Mouse (Mus musculus) hindbrain, embryonic 12.5 days (tissue): ENCODE measurements around the gene Negr1. TPM values are rescaled to one million over a fixed set of nuclear protein-coding genes. Genes with fewer than 3 reads are reported as not detected.
A peak's percentile ranks its signal among the peaks of the same experiment; 100 is the strongest.

Experiments used
- ATAC-seq: fragments of 200-750 bp; cut with Nextera tagmentation; 2 replicates; pipeline ENCODE4 v1.8.0; 2017; ENCODE audit warnings: moderate TSS enrichment; ENCODE audit not compliant: low FRiP score
- H3K27ac ChIP-seq: fragments of 300-500 bp; sonication (generic); 2 replicates; pipeline ENCODE4 v1.5.1; 2016; ENCODE audit warnings: mild to moderate bottlenecking
- H3K27me3 ChIP-seq: fragments of 300-500 bp; sonication (generic); 2 replicates; pipeline ENCODE4 v1.6.1; 2016; ENCODE audit warnings: mild to moderate bottlenecking
- H3K36me3 ChIP-seq: fragments of 300-500 bp; sonication (generic); 2 replicates; pipeline ENCODE4 v1.6.1; 2016; ENCODE audit warnings: mild to moderate bottlenecking
- H3K4me1 ChIP-seq: fragments of 300-500 bp; sonication (generic); 2 replicates; pipeline ENCODE4 v1.6.1; 2016
- H3K4me2 ChIP-seq: fragments of 300-500 bp; sonication (generic); replicated peaks from 2 replicates; pipeline ENCODE4 v1.6.1; 2016; ENCODE audit warnings: mild to moderate bottlenecking
- H3K4me3 ChIP-seq: fragments of 300-500 bp; sonication (generic); 2 replicates; pipeline ENCODE4 v1.5.1; 2016; ENCODE audit warnings: mild to moderate bottlenecking
- H3K9ac ChIP-seq: fragments of 300-500 bp; sonication (generic); 2 replicates; pipeline ENCODE4 v1.6.1; 2016; ENCODE audit warnings: mild to moderate bottlenecking, moderate library complexity
- H3K9me3 ChIP-seq: fragments of 300-500 bp; sonication (generic); replicated peaks from 2 replicates; pipeline ENCODE4 v1.6.1; 2016; ENCODE audit warnings: mild to moderate bottlenecking
- WGBS: fragments of 180-500 bp; shearing (Covaris S2); methylation state at CpG from one replicate; pipeline ENCODE4 v1.1.7; 2016; 5-methylcytosine and 5-hydroxymethylcytosine counted together
- polyA plus RNA-seq: library from polyadenylated mRNA; unstranded; fragments of >200 nt; fragmentation: Nextera tagmentation; extraction: Ambion mirVana; gene quantifications from 2 replicates; pipeline ENCODE4 v1.2.1, GENCODE M21; 2016

Negr1 gene
- polyA plus RNA-seq, 1 experiment from 2014 or later: 15.4 TPM

DNA sequence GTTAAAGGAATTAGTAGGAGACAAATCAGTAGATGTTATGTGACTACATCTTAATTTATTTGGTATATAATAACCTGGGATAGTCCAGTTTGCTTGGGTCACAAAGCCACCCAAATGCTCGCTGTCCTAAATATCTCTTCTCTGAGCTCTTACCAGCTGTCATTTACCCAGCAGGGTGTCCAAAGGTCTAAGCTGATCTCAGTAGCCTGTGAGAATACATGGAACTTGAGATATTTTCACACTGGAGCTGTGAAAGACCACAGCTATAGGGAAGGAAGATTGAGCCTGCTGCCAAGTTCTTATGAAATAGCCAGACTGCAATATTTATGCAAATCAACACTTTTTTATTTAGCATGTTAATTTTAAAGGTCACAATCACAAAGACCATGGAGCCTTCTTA is 141.6 kb downstream of the Negr1 start:
- WGBS: 88% methylated on average over 1 of the region's 1 CpGs
- H3K4me1 ChIP-seq: no peaks in the 10 kb centered on the region

DNA sequence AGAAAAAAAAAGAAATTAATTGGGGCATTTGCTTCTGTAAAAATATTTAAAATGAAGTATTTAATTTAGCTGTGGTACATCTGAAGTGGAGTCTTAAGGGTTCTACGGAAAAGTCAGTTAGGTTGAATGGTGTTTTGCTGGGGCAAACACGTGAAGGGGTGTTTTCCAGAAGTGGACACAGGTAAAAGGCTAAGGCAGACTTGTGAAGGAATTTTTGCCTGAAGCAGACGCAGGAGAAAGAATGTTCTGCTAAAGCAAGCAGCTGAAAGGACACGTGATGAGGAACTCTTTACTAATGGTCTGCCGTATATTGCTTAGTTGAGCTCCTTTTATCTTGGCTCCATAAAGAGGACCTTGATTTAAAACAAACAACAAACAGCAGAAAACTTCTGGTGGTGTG is 148.6 kb downstream of the Negr1 start:
- H3K4me3 ChIP-seq: no peak overlapping the region
- H3K27ac ChIP-seq: no peak overlapping the region
- no peak overlapping the region for H3K4me2 ChIP-seq
- H3K27me3 ChIP-seq: no peaks in the 10 kb centered on the region
- no peaks in the 10 kb centered on the region for H3K9me3 ChIP-seq
- H3K9ac ChIP-seq: no peak overlapping the region
- ATAC-seq: no peak
- H3K36me3 ChIP-seq: no peaks in the 10 kb centered on the region
- no peaks in the 10 kb centered on the region for H3K4me1 ChIP-seq
- WGBS: 76% methylated on average over 5 of the region's 5 CpGs

More for the DNA sequence above, 141.6 kb downstream of the Negr1 start:
- Histone ChIP-seq H3K4me2 (no peak overlapping the region), H3K9ac (no peak overlapping the region), H3K27ac (no peak overlapping the region), H3K4me3 (no peak overlapping the region), H3K36me3 (no peaks in the 10 kb centered on the region), H3K27me3 (no peaks in the 10 kb centered on the region), H3K9me3 (no peaks in the 10 kb centered on the region)
- ATAC-seq: no peak

DNA sequence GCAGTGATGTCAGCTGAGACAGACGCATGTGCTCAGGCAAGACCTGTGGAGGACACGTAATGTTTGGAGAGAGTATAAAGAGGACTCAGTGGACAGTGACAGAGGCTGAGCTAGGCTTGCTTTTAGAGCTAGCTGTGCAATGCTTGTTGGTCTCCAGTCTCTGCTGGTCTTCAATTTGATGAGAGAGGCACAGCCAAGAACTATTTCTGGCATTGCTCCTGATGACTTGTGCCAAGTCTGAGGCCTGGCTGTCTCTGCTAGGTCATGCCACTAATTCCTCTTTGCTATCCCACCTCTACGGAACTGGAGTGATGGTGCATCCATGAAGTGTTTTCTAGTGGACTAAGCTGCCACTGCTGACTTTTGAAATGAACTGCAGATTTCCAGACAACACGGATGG is 149.1 kb downstream of the Negr1 start:
- H3K4me2 ChIP-seq: no peak overlapping the region
- no peak overlapping the region for H3K4me3 ChIP-seq
- H3K9me3 ChIP-seq: no peaks in the 10 kb centered on the region
- 84% methylated on average over 4 of the region's 4 CpGs for WGBS
- no peaks in the 10 kb centered on the region for H3K27me3 ChIP-seq
- no peak overlapping the region for H3K27ac ChIP-seq
- ATAC-seq: no peak
- H3K4me1 ChIP-seq: no peaks in the 10 kb centered on the region
- H3K36me3 ChIP-seq: no peaks in the 10 kb centered on the region
- no peak overlapping the region for H3K9ac ChIP-seq

DNA sequence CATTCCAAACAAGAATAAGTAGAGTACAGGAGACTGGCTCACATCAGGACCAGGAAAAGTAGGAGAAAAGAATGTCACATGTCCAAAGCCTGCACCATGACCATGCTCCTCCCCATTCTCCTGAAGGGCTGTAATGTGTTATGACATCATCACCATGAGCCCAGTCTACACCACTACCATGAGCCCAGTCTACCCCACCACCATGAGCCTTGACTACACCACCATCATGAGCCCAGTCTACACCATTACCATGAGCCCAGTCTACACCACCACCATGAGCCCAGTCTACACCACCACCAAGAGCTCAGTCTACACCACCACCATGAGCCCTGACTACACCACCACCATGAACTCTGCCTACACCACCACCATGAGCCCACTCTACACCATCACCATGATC is 174.7 kb downstream of the Negr1 start:
- Histone ChIP-seq H3K36me3 (no peaks in the 10 kb centered on the region), H3K4me2 (no peak overlapping the region)
- peak; percentile 38; the same call in 1 of the 2 replicates for ATAC-seq

DNA sequence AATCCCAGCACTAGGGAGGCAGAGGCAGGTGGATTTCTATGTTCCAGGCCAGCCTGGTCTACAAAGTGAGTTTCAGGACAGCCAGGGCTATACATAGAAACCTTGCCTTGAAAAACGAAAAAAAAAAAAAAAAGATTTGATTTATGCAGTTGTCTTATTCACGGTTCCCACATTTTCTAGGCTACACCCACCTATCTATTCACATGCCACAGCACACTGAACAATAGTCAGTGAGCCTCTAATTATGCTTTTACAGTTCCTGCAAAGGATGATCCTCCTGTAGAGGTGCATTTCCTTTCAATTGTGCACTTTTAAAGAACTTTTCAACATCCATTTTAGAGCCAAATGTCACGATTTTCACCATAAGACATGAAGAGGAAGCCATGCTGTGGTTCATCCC is 177.9 kb downstream of the Negr1 start:
- Histone ChIP-seq H3K4me3 (no peak overlapping the region), H3K27ac (no peak overlapping the region), H3K4me2 (no peak overlapping the region), H3K4me1 (no peaks in the 10 kb centered on the region), H3K27me3 (no peaks in the 10 kb centered on the region), H3K9me3 (no peaks in the 10 kb centered on the region), H3K9ac (no peak overlapping the region), H3K36me3 (no peaks in the 10 kb centered on the region)
- WGBS: 77% methylated on average over 3 of the region's 3 CpGs
- ATAC-seq: no peak

More for the DNA sequence above, 174.7 kb downstream of the Negr1 start:
- no peak overlapping the region for H3K4me3 ChIP-seq
- no peaks in the 10 kb centered on the region for H3K27me3 ChIP-seq
- no peaks in the 10 kb centered on the region for H3K9me3 ChIP-seq
- H3K9ac ChIP-seq: no peak overlapping the region
- H3K4me1 ChIP-seq: no peaks in the 10 kb centered on the region
- no peak overlapping the region for H3K27ac ChIP-seq

DNA sequence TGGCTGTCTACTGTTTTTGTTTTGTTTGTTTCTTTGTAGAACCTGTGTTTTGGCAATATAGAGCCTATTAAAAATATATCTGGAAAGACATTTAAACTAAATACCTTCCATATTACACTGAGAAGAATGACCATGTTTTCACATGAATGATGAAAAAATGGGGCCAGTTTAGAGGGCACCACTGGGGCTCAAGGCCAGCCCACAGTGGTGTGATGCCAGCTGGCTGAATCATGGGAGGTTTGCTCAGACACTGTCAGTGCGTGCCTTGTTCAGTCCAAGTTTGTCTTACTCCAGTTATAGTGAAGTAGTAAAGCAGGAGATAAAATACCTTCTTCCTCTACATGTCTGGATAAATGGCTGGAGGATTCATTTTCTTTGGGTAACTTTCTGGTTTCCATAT is 181.7 kb downstream of the Negr1 start:
- WGBS: 94% methylated on average over 1 of the region's 1 CpGs
- Histone ChIP-seq H3K9ac (no peak overlapping the region), H3K36me3 (no peaks in the 10 kb centered on the region), H3K27ac (no peak overlapping the region), H3K4me1 (no peaks in the 10 kb centered on the region), H3K9me3 (no peaks in the 10 kb centered on the region), H3K4me2 (no peak overlapping the region), H3K27me3 (no peaks in the 10 kb centered on the region), H3K4me3 (no peak overlapping the region)
- no peak for ATAC-seq

DNA sequence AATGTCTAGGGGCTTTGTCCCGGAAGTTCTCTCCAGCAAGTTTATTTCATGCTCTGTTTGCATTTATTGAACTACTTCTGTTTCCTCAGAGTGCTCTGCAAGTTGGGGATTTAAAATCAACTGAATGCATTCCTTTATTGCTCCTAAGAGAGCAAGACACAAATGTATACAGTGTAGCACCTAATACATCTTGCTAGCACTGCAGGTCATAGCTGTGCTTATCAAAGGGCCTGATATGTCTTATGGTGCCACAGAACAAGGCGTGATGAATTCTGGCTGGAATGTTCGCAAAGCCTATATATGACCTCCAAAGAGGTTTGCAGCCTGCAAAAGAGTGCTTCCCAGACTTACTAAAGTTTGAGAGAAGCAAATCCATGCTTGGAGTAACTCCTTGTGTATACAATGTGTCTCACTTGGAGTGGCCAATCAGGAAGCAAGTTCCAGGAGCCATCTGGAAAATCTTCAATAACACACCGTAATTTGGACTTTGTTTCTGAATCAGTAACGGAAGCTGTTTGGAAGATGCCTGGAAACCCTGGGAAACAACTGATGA is 183.7 kb downstream of the Negr1 start:
- Histone ChIP-seq H3K4me1 (no peaks in the 10 kb centered on the region), H3K36me3 (no peaks in the 10 kb centered on the region), H3K4me2 (no peak overlapping the region), H3K27ac (no peak overlapping the region), H3K27me3 (no peaks in the 10 kb centered on the region), H3K9me3 (no peaks in the 10 kb centered on the region), H3K4me3 (no peak overlapping the region), H3K9ac (no peak overlapping the region)
- 90% methylated on average over 5 of the region's 5 CpGs for WGBS
- ATAC-seq: no peak

DNA sequence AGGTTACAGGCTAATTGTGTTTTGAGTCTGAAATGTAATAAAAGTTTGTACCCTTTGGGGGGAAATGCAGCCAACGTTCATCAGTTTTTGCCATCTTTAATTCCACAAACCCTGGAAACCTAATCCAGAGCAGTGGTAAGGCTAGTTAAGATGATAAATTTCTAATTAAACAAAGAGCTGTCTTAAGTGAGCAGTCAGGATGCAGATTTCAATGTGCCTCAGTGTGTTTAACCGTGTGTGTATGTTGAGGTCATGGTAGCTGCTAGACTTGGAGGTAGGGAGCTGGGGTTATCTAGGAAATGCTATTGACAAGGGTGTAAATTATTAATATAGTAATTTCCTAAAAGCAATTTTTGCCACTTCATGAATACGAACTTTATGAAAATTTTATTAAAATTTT is 185.9 kb downstream of the Negr1 start:
- no peak overlapping the region for H3K9ac ChIP-seq
- H3K4me2 ChIP-seq: no peak overlapping the region
- WGBS: 84% methylated on average over 3 of the region's 3 CpGs
- ATAC-seq: no peak
- H3K36me3 ChIP-seq: no peaks in the 10 kb centered on the region
- no peak overlapping the region for H3K4me3 ChIP-seq
- H3K27ac ChIP-seq: no peak overlapping the region
- H3K4me1 ChIP-seq: no peaks in the 10 kb centered on the region
- no peaks in the 10 kb centered on the region for H3K27me3 ChIP-seq
- no peaks in the 10 kb centered on the region for H3K9me3 ChIP-seq

DNA sequence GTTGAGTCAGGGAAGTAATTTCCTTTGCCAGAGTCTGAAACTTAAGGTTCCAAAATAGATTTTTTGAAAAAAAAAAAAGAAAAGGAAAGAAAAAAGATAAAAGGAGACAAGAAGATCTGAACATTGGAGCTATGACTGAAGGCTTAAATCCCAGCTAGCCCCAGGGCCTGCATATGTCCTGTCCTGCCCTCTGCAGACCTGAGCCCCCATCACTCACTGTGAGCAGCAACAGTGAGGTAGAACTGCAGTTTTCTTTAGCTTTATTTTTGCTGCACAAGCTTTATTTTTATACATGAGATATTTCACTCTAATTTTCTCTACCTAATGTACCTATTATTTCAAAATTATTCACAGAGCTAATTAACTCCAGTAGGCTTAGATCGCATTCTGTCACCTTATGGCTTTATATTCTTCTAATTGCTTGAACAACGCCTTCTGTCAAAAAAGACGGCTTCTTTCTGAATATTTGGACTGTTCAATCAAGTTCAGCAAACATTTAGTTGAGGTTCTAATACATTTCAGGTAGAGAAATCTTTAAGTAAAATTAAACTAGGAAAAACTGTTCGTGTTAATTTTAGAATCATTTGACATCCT is 192.3 kb downstream of the Negr1 start:
- 75% methylated on average over 4 of the region's 4 CpGs for WGBS
- no peaks in the 10 kb centered on the region for H3K9me3 ChIP-seq
- no peaks in the 10 kb centered on the region for H3K4me1 ChIP-seq
- no peak overlapping the region for H3K4me2 ChIP-seq
- H3K27ac ChIP-seq: no peak overlapping the region
- no peaks in the 10 kb centered on the region for H3K36me3 ChIP-seq
- no peak for ATAC-seq
- H3K9ac ChIP-seq: no peak overlapping the region
- H3K4me3 ChIP-seq: no peak overlapping the region
- H3K27me3 ChIP-seq: no peaks in the 10 kb centered on the region

DNA sequence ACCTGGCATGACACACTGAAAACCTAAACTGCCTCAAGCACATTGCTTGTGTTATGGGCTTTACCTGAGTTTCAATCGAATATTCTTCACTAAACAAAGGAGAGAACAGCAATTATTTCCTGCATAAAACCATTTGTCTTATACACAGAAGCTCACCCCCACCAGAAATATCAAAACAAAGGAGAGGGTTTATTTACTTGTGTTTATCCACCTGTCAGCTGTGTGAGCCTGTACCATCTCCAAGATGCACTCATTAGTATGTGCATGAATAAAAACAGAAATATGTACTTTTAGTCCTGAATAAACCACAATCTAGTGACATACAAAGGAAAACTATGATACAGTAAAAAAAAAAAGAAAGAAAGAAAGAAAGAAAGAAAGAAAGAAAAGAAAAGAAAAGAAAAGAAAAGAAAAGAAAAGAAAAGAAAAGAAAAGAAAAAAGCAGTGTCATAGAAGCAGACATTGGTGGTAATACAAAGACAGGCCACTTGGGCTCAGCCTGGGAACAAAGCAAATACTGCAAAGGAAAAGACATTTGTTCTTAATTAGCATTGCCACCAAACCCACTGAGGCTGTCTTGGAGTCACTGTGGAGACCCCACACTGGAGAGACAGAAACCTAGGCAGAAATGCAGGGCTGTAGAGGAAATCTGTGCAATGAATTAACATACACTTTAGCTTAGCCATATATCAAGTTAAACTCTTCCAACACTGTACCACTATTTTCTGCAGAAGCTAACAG is 193.4 kb downstream of the Negr1 start:
- no peaks in the 10 kb centered on the region for H3K27me3 ChIP-seq
- no peaks in the 10 kb centered on the region for H3K36me3 ChIP-seq
- H3K4me3 ChIP-seq: no peak overlapping the region
- peak; percentile 39; the same call in 1 of the 2 replicates for ATAC-seq
- no peak overlapping the region for H3K4me2 ChIP-seq
- H3K9me3 ChIP-seq: no peaks in the 10 kb centered on the region
- H3K9ac ChIP-seq: no peak overlapping the region
- H3K27ac ChIP-seq: no peak overlapping the region
- no peaks in the 10 kb centered on the region for H3K4me1 ChIP-seq
- 88% methylated on average over 1 of the region's 1 CpGs for WGBS

DNA sequence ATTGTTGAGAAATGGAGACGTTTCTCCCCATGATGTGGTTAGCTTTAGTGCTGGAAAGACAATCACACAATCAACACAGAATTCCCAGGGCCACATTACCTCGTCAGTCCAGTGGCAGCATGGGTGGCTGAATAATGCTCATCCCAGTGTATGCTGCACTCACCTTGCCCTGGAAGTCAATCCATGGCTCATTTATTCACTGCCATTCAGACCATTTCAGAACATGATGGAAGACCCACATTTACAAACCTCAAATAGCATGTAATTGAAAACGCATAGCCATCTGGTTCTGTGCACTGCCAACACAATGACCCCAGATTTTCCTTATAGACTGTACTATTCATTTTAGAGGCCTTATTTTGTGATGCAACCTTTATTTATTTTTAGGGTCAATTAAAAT is 203.4 kb downstream of the Negr1 start:
- no peak overlapping the region for H3K27ac ChIP-seq
- no peaks in the 10 kb centered on the region for H3K36me3 ChIP-seq
- 51% methylated on average over 3 of the region's 3 CpGs for WGBS
- H3K4me2 ChIP-seq: no peak overlapping the region
- H3K4me1 ChIP-seq: 0 out of 2 replicates have a peak, but pooled peaks cover 4% of the 10 kb centered on the region
- no peak overlapping the region for H3K4me3 ChIP-seq
- no peaks in the 10 kb centered on the region for H3K27me3 ChIP-seq
- peak; percentile 52 for ATAC-seq
- H3K9me3 ChIP-seq: no peaks in the 10 kb centered on the region
- H3K9ac ChIP-seq: no peak overlapping the region

DNA sequence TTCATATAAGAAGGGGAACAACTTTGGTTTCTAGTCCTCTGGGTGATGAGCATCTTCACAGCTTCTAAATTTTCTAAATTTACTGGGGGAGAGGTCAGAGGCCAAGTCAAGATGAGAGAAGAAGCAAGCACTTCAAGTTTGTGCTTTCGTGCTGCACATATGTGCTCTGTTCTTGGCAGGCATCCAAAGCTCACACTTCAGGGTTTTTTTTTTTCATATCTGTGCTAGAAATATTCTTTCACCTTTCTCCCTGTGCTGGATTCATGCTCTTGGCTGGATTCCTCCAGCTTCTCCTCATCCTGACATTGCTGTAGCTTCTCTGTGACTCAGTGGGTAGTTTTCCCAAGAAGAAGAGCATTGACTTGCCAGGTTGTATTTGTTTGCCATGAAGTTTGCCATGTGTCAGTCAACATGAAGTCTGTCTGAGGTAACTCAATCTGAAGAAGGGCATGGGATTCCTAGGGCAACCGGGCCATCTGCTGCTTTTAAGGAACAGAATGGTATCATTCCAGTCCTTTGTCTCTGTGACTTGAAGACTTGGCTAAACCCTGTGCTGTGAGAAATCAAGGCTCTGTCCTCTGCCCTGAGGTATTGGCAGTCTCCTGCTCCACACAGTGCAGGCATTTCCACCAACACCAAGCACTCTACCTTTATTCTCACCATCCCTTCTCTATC is 204.7 kb downstream of the Negr1 start:
- no peak overlapping the region for H3K4me3 ChIP-seq
- H3K4me2 ChIP-seq: no peak overlapping the region
- no peaks in the 10 kb centered on the region for H3K27me3 ChIP-seq
- 62% methylated on average over 2 of the region's 2 CpGs for WGBS
- no peaks in the 10 kb centered on the region for H3K9me3 ChIP-seq
- no peaks in the 10 kb centered on the region for H3K36me3 ChIP-seq
- no peak overlapping the region for H3K27ac ChIP-seq
- 0 out of 2 replicates have a peak, but pooled peaks cover 4% of the 10 kb centered on the region for H3K4me1 ChIP-seq
- ATAC-seq: no peak
- H3K9ac ChIP-seq: no peak overlapping the region
